Mouse (Mus musculus) lung, postnatal 4 days (tissue): ENCODE data around the gene Clec16a.

Experiments
- DNase-seq, 2 experiments: peaks; one replicate each; pipeline ENCODE4 v3.0.0; 2021

The Clec16a gene

DNA sequence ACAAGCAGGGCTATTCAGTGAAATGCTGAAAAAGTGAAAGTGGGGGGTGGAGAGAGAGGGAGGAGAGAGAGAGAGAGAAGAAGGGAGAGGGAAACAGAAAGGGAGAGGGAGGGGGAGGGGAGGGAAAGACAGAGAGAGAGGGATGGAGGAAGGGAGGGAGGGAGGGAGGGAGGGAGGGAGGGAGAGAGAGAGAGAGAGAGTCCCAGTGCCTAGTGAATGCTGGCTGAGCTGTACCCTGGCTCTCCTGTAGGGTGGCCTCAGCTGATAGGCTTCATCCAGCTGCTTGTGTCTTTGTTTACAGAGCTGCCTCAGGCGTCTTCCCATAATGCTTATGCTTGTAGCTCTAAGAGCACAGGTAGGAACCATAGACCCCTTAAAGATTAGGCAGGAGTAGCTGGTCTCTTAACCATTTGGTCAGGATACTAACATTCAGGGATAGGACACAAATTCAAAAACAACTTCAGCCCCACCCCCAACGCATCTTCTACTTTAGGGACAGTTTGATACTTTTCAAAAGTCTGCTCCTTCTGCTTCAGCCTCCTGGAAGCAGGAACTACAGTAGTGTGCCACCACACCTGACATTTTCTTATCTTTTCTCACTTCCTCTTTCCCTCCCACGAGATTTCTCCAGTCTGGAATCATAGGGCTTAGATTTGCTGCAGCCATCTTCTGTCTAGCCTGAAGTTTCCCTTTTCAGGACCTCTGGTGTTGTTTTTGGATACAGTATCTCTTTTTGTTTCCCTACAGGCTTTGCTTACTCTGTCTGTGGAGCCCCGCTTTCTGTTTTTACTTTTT lies 225.6 kb downstream of the Clec16a start:
- no peak for DNase-seq

DNA sequence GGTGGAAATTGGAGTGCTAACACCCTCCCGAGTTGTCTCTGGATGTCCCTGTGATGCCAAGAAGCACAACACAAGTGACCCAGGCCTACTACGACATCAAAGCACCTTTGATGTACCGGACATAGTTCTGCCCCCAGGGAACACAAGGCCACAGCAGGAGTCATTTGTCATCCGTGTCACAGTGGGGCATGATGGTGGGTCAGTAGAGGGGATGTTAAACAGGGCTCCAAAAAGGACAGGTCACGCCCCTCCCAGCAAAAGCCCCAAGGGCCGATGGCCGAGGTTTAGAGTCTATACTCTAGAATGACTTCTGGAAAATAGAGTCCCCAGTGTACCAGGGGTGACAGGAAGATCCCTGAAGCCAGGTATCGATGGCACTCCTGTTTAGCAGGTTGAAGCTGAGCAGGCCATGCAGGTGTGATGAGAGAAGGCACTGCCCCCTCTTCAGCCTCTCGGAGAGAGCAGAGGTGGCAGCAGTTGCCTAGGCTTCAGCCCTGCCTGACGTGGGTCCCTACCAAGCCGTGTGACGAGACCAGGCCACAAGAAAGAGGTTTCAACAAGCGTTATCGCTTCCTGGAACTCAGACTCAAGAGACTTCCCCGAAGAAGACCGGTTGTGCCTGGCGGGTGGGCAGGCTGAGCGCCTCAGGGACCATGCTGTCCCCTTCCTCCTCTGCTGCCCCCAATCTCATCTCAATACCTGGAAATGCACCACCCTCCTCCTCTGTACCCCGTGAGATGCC lies 226.8 kb downstream of the Clec16a start:
- peak in 1 of 2 experiments; percentile 39 for DNase-seq

DNA sequence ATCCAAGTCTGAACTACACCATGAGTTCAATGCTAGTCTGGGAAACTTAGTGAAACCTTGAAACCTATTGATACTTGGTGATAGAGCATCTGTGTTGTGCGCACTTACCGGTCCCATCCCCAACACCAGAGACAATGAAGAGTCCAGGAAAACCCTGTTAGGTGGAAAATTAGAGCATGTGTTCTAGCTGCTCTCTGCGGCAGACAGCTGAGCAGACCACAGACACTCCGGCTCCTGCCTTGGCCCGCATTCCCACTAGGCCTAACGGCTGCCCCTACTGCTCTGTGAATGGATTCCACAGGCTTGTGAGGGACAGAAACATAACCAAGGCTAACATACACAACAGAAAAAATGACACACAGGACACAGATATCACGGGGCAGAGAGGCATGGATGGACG lies 228.4 kb downstream of the Clec16a start:
- no peak for DNase-seq

DNA sequence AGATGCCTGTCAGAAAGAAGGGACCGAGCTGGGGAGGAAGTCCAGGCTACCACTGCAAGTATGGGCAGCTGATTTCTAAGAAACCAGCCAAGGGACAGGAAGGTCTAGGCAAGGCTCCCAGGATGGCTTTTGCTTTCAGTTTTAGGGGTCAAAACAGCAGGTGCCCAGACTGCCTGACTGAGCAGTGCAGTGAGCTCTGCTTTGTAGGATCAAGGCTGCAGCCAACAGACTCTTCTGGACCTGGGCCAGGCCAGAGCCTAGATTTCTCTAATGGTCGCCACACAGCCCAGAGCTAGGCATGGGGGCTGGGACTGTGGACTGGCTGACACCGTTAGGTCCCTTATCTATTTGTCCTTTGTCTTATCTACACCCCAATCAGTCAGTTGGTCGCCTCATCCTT lies 229.6 kb downstream of the Clec16a start:
- no peak for DNase-seq

DNA sequence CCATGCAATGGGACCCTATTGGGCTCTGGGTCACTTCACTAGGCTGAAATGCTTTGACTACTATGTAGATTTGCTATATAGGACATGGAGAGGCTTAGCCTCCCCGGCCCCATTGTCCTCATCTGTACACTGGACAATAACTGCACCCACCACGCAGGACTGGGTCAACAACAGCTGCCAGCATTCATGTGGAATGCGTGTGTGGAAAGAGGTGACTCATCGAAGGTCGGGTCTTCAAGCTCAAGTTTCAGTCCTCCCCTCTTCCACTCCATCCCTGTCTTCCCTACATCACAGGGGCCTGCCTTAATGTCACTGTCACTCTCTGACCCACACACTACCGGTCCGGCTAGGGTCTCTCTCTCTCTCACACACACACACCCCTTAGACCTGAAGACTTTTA lies 231.2 kb downstream of the Clec16a start:
- DNase-seq, result no peak

DNA sequence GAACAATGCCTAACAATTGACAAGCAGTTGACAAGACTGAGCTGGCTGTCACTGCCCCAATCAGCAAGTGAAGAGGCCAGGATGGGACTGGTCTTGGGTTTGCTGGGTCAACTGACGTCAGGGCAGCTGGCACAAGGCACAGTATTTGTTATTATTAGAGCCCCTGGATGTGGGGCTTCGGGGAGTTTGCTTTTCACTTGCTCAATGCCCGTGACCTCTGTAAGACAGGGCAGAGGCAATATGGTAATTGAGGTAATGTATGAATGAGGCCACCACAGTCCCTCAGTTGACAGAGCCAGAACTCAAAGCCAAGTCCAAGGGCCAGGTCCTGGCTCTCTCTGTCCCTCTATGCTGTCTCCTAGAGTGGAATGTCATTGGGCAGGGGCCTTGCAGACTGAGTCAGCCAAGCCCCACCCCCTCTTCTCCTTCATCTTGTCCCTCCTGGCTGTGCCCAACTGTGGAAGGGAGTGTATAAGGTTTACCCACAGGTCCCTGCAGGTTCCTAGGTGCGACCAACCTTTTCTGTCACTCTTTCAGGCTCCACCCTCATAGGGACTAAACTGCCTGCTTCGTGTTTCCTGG lies 232.5 kb downstream of the Clec16a start:
- no peak for DNase-seq

DNA sequence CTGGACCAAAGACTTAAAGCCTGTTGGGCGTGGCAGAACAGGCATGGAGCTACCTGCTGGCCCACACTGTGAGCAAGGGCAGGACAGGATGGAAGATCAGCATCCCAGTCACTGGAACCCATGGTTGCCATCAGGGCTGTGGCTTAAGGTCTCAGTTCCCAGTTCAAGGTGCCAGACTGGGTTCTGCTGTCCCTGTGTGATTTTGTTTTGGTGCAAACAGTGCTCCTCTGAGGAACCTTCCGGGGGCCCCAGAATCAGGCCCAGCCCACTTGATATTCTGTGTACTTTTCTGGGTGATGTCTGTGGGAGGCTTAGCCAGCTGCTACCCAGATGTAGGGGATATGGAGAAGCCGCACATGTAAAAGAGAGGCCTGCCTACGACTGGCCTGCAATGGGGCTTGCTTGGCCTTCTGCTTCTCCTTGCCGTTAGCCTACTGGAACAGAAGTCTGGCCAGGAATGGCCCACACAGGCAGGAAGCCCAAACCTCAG lies 235.5 kb downstream of the Clec16a start:
- no peak for DNase-seq

DNA sequence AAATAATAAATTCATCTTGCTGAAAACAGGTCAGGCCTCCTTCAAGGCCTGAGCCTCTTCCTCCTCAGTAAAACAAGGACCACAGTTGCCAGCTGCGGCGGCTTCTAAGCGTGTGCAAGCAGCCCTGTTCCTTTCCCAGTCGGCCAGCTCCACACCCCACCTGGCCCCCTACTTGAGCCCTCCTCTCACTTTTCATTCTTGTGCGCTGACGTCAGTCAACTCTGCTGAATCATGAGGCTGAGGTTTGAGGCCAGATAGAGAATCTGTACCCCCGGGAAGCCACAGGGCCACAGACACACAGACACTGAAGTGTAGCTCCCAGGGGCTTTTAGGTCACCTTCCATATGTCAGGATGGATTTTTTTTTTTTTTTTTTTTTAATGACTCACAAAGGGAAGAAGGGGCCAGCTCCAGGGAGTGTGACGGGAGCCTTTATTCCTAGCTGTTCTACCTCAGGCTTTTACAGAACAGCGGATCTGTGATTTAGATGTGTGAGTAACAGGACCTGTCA lies 236.8 kb downstream of the Clec16a start:
- no peak for DNase-seq

DNA sequence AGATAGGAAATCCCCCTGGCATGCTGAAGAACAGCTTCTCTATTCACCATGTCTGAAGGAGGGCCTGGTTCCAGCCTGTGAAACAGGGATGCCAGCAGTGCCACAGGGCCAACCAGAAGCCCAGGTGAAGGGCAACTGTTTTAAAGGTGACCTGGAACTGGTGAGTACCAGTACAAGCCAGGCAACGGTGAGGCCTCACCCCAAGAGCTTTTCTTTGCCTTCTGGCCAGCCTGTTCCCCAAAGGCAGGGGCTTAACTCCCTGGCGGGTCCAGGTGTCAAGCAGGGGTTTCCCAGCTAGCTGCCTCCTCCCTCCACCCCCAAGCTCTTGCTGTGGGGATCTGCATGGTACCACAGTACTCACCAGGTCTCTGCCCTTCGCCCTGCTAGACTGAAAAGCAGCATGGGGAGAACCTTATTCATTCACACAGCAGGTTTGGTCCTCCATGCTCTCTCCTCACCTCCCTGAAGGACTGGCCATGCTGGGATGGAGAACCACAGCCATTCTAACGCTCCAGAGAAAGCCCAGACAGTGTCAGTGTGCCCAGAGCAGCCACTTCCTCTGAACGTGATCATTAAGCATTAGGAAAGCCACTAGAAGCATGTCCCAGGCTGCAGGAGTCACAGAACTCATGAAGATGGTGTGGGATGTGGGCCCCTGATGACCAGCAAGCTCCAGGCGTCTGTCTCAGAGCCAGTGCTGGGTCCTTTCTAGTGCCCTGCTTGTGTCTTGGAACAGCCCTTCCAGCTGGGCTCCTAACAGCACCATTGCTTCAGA lies 237.4 kb downstream of the Clec16a start:
- DNase-seq, result no peak

DNA sequence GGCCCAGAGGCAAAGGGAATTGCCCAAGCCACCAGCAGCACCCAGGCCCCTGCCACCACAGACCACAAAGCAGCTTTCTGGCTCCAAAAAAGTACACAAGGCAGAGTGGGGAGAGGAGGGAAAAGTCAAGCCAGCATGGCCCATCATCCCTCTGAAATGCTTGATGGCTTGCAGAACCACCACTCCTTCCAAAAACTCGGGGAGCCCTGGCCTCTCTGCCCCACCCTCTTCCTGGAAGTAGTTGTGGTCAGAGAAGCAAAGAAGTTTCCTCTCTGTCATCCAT lies 238.0 kb downstream of the Clec16a start:
- DNase-seq, result peak in 1 of 2 experiments; percentile 51

DNA sequence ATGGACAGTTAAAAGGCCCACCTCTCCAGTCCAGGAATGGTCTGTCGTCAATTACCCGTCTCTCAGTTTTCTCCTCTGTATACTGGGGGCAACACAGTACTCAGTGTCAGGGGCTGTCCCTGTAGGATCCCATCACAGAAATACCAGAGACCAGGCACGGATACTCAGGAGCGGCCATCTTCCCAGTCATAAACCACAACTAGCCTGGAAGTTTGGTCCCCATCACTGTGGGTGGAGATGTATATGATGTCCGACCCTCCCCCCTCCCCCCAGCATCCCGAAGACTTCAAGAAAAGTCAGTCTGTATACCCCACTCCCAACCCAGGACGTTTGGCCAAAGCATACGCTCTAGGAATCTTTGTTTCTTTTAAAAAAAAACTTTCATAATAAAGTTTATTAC lies 238.3 kb downstream of the Clec16a start:
- no peak for DNase-seq

DNA sequence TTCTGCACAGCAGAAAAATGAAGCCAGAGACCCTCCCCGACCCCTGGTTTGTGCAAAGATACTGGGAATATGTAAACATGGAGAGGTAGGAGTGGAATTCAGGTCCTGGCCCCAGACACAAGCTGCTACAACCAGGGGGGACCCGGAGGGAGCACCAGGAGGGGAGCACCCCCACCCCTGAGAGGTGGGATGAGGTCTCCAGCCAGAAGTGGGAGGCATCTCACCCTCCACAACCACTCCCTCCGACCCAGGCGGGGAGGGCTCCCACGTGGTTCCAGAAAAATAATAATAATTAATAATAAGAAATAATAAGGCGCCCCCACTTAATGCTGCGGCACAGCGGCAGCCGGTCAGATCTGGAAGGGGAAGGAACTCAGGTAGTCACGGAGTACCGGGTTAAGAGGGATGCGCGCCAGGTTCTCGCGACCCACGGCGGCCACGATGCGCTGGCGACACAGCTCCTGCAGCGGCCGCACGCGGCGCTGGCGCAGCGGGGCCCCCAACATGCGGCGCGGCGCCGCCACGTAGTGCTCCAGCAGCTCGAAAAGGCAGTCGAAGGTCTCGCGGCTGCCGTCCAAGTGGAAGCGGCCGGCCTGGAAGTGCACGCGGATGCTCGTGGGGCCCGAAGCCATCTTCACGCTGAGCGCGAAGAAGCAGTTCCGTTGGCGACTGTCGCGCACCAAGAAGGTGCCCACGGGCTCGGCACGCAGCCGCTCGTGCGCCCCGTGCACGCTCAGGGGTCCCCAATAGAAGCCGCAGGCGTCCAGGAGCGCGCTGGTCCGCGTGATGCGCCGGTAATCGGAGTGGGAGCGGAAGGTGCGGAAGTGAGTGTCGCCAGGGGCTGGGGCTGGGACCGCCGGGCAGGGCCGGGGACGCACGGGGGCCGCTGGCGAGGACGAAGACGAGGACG lies 239.0 kb downstream of the Clec16a start:
- DNase-seq, result peak; percentile 61 to 74

DNA sequence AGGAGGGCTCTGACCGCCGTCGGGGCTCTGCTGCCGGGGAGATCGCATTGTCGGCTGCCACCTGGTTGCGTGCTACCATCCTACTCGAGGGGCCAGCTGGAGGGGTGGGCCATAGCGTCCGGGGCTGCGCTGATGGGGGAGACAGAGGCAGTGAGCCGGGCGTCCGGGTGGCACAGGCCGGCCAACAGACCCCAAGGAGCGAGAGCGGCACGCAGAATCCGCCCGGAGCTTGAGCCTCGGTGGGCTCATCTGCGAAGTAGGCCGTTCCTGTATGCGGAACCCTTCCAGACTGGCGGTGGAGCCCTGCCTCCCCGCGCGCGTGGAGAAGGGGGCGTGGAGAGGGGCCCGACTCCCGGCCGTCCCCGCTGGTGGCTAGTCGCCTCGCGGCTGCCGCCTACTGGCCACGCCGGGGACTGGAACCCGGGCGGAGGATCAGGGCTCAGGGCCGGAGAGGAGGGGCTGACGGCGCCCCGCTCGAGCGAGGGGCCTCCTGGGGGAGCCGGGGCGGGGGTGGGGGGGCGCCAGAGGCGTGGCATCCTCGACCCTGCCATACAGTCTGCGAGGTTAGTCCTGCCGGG lies 239.7 kb downstream of the Clec16a start:
- DNase-seq, result peak; percentile 95 to 97

DNA sequence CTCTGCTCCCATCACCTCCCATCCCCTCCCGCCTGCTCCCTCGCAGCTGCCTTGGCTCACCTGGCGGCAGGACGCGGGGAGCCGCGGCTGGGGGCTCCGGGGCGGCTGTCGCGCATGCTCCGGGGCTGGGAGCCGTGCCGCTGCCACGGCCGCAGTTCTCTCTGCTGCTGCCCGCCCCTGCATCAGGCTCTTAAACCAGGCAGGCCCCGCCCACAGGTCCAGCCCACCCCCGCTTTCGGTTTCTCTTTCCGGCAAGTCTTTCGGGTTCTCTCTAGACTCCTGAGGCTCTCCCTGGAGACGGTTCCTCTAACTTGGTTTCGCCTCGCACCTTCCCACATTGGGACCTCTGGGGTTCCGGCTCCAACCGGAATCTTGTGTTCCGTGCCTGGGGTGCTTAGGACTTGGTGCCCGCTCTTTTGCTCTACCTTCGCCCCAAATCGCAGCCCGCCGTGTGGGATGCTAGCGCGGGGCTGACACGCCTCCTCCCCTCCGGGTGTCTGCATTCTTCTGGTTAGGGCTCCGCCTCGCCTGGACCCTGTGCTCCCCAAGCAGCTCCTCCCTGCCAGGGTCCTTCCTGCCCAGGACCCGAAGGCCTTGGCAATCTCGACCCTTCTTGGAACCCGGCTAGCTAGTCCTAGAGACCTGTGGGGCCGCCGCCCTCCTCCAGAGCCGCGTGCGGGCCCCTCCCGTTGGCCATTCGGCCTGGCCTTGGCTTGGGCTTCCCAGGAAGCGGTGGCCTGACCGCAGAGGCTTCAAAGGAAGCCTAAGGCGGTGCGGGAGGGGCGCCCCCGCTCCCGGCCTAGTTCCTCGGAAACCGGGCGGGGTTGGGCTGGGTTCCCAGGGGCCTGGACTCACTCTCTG lies 240.5 kb downstream of the Clec16a start, which contains the start of gene Socs1:
TSS of gene Socs1 (minus strand) at position 166 of the 861 bp plus-strand sequence.
- peak; percentile 94 to 95 for DNase-seq

DNA sequence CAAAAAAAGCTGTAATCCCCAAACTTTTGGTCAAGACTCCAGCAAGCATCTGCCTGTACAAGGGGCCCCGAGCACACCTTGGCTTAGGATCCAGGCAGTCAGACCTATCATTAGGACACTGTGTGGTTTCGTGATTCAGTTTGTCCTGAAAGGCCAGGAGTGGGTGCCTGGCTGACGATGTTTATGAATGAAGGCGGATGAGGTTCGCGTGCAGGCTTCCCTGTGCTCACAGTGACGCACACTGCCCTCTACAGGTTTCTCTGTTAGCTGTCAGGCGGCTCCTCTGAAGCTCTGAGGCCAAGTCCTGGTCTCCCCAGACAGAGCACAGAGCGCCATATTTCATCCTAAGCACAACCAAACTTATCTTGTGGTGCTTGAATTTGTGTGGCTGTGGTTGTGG lies 241.1 kb downstream of the Clec16a start:
- peak; percentile 88 to 90 for DNase-seq

DNA sequence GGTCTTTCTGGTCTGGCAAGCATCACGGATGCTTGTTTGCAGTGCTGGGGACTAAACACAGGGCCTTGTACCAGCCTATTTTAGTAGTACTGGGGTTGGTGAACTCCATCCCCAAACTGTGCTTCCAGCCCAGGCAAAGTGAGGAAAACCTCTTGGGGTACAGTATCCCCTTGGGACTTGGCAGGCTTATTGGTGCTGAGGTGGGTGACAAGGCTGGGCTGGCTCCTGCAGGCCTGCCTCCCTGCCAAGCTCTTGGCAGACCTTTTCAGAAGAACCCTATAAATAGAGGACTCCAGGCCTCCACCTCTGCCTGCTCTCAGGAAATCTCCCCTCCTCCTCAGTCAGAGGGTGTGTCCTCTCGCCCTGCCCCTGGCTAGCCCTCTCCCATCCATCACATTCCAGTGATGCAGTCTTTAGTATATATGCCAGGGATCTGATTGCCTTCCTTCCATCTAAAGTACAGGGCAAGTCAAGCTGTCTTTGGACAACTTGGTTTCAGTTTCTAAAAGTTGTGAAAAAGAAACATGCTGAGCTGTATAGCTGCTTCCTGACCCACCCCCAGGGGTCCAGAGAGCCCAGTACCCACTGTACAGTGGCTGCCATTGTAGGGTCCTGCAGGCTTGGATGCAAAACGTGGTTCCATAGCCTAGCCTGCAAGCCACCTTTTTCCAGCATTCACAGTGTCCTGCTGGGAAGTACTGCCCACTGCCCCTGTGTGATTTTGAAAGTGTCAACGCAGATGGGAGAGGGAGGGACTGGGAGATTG lies 241.8 kb downstream of the Clec16a start:
- no peak for DNase-seq

DNA sequence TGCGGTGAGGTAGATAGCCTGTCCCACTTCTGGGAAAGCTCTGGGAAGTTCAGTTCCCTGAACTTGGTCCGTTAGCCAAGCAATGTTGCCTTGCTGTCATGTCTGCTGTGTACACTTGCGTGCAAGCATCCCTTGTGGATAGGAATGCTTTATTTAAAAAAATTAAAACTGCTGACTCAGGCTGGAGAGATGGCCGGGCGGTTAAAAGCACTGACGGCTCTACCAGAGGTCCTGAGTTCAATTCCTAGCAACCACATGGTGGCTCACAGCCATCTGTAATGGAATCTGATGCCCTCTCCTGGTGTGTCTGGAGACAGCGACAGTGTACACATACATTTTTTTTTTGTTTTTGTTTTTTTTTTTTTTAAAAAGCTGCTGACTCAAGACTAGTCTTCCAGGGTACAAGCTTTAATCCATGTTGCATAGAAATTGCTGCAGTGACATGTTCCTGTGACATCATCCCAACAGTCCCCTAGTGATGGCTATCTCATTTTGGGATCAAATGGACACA lies 242.5 kb downstream of the Clec16a start:
- DNase-seq, result no peak

DNA sequence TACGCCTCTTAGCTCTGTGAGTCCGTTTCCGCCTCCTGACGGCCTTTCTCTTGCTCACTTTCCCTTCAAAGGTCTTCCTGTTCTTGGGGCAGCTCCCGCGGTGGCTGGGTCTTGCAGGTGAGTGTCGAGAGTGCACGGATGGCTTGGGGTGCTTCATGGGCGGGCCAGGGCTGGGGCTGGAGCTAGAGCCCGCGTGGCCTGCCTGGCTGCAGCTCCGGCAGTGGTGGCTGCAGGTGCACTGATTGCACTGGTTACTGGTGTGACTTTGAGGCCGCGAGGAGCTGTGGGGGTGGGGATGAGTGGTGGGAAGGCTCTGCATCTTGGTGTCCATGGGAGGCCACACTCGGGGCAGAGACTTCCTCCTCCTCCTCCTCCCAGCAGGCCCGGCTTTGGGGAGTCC lies 243.1 kb downstream of the Clec16a start, which contains the start of gene Tnp2:
TSS of gene Tnp2 (minus strand) at position 390 of the 400 bp plus-strand sequence.
- DNase-seq, result no peak

DNA sequence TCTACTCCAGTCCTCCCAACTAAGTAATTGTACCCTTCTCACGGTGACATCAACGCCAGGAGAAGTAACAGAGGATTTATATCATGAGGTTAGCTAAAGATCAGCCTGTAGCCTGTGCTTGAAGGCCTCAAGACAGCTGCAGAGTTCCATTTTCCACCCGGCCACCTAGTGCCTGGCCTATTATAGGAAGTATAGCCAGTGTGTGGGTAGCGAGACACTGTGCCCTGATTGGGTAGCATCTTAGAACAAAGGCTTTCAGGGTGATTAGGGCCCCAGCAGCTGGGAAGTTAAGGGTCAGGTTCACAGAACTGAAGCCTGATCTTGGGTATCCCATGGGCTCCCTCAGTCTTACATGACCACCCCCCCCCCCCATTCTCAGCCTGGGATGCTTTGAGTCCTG lies 243.7 kb downstream of the Clec16a start:
- DNase-seq, result no peak
